Mouse (Mus musculus): ENCODE data around the gene Cldn20.

Cldn20 gene

DNA sequence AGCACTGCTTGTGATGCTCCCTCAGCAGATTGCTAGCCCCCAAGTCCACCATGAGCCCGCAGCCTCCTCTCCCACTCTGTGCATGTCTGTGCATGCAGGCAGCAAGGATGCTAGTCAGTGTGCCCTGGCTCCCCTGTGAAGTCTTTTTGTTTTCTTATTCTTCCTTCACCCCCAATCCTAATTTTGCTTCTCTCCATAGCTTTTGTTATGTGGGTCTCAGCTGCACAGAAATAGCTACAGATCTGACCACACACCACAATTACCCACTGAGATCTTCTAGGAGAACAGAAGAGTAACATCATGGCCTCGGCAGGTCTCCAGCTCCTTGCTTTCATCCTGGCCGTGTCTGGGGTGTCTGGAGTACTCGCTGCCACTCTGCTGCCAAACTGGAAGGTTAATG is at the start of gene Cldn20:
Gene Cldn20 (plus strand): TSS at position 301 of the 400 bp plus-strand sequence.
- no peak for TF ChIP-seq GATA4 (IDR thresholded peaks at IDR 0.05; ENCODE audit: insufficient replicate concordance, low read length)

DNA sequence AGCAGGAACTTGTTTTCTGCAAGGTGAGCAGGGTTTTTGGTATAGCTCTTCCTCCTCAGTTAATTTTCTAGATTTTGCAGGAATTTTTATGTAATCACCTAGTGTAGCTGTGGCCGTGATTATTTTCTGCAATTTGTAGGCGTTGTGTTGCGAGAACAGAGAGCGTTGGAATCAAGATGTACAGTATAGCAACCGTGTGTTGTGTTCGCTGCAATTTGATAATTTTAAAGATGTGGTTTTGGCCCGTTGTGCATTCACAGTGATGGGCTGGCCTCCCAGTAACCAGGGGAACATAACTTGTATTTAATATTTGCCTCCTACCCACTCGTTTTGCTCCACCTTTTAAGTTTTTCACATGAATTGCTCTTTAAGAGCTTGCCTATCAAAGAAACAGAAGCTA is 49.3 kb upstream of the Cldn20 start:
- TF ChIP-seq GATA4 (IDR thresholded peaks at IDR 0.05; ENCODE audit: insufficient replicate concordance, low read length), result no peak

DNA sequence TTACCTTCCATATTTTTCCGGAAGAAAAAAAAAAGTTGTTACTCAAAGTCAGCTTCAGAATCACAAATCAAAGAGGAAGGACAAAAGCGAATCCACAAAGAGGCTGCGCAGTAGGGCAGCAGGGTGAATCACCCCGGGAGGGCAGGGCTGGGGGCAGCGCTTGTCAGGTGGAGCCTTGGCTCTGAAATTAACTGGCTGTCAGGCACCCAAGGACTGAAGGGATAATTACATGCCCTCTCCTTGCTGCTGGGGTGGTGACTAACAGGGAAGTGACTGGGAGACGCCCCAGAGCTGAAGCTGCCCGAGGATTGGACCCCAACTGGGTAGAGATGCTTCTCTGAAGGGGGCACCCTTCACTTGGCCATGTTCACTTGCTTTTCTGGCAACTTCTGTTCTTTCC is 46.5 kb upstream of the Cldn20 start:
- TF ChIP-seq GATA4 (IDR thresholded peaks at IDR 0.05; ENCODE audit: insufficient replicate concordance, low read length), result no peak

DNA sequence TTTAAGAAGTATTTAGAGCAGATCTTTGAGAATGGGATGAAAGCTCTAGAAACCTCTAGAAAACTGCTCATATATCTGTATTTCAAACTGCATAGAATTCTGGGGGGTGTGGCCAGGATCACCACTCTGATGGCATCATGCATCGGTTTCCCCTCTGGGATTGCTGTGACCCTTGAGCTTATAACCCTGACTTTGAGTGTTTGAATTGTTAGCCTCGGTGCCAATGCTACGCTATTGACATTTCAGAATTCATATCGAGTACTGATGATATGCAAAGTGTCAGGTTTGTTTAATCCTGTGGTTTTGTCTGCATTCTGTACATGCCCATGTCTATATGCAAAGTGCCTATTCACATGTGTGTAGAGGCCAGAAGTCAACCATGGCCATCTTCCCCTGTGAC is 45.1 kb upstream of the Cldn20 start:
- TF ChIP-seq GATA4 (IDR thresholded peaks at IDR 0.05; ENCODE audit: insufficient replicate concordance, low read length), result no peak

DNA sequence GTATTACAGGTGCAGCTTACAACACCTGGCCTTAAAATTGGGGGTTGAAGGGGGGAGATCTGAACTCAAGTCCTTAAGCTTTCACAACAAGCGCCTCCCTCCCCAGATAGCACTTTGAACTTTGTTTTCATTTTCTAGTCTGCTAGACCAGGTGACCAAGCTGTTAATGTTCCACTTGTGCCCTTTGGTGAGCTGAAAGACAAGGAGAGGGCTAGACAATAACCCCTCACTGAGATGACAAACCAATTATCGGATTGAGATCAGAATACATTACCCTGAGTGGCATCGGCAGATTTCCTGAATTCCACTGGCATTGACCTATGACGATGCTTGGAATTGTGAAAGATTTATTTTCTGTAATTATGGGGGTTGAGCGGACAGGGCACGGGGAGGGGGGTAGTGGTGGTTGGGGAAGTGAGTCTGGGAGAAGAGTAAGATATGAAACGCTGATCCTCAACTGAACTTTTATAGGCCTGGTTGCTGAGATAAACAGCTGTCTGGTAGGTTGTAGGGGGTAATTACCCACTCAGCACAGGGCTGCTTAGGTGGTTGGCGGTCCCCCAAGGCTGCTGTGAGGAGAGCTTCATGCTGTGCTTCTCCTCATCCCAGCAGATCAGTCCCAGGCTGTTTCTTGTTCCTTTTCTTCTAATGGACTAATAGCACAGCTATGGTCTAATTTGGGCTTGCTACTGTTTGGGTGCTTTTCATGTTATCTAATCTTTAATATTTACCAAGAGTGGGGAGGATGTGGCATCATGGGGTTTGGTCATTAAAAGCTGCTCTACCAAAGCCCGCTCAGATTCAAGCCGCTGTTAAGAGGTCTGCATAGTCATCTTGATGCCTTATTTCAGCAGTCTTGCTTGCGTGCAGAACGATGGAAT is 44.4 kb upstream of the Cldn20 start:
- TF ChIP-seq GATA4 (IDR thresholded peaks at IDR 0.05; ENCODE audit: insufficient replicate concordance, low read length), result no peak

DNA sequence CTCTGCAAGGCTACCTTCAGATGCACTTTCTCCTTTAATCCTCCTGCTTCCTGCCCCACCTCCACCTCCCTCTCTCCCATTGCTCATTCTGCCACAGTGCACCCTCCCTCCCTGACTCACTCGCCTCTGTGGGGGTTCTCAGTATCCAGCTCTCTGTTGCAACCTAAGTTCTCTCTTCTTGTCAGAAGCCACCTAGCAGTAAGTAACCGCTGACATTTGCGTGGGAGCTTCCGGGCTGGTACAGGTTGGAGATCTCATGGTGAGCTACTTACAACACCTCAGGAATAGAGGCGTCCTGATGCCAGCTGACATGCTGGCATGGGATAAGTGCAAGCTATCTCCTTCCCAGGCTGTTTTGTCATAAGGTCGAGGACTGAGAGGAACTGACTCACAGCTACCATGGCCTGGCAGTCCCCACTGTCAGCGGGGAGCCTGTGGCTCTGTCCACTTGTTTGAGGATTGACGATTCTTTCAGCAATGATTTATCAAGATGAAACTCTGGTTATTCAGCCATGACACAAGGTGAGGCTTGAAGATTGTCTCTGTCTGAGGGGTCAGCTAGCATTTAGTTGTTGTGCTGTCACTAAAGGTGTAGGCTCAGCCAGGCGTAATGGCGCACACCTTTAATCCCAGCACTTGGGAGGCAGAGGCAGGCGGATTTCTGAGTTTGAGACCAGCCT is 42.0 kb upstream of the Cldn20 start:
- TF ChIP-seq GATA4 (IDR thresholded peaks at IDR 0.05; ENCODE audit: insufficient replicate concordance, low read length), result no peak

DNA sequence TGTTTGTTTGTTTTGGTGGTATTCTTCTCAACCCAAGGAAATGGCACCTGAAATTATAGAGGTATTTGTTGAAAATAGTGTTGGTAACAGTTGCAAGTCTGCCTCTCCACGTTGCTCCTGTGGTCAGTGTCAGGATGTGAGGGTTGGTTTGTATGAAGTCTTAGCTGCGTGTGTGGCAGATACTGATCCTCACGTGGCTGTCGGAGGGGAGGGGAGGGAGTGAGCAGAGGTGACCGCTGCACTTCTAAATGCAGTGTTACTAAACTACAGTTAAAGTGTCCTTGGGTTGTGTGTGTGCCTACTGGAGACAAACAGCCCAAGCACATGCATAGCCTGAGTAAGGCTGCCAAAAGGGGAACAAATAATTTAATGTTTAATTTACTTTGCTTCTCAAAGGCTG is 41.3 kb upstream of the Cldn20 start:
- no peak for TF ChIP-seq GATA4 (IDR thresholded peaks at IDR 0.05; ENCODE audit: insufficient replicate concordance, low read length)

DNA sequence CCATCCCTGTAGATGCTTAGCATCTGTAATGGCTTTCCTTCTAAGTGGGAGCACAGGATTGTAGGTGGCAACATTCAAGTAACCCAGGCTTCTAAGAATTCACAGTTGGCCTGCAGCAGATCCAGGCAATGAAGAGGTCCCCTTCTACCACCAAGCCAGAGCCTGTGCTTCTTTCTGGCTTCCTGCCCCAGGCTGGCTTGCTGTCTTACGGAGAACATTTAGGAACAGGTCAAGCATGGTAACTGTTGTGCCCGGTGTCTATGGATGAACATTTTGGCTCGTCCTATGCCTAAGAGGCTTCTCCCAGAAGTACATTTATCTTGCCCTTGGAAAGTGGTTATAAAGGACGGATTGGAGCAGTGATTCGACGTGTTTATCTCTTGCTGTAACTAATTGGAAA is 40.7 kb upstream of the Cldn20 start:
- TF ChIP-seq GATA4 (IDR thresholded peaks at IDR 0.05; ENCODE audit: insufficient replicate concordance, low read length), result no peak

DNA sequence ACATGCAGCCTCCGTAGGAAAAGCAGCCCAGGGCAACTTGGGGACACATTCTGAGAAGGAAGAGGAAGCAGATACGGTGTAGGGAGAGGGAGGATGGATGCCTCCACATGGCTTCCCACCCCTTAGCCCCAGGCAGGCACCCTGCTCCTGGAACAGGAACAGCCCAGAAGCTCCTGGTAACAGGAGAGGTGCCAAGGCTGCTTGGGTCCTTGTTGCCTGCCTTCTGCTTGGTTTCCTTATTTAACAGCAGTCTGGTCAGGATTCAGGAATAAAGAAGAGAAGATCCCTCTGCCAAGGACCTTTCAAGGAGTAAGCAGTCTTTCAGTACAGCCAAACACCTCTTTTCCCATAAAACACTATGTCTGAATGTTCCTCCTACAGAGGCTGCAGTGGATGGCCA is 36.8 kb upstream of the Cldn20 start:
- TF ChIP-seq GATA4 (IDR thresholded peaks at IDR 0.05; ENCODE audit: insufficient replicate concordance, low read length), result no peak

DNA sequence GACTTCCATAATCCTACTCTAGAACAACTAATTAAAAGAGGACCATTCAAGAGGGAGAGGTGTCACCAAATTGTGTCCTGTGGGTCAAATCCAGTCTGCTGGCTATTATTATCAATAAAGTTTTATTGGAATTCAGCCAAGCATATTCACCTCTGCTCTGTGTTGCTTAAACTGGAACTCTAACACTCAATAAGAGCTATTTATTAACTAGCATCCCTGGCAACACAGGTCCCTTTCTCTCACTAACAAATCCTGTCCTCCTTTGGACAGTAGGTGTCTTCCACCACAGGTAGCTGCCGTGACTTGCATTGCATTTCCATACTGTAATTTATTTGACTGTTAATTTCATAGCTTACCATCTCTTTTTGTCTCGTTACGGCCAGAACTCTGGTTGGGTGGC is 36.3 kb upstream of the Cldn20 start:
- TF ChIP-seq GATA4 (IDR thresholded peaks at IDR 0.05; ENCODE audit: insufficient replicate concordance, low read length), result no peak

DNA sequence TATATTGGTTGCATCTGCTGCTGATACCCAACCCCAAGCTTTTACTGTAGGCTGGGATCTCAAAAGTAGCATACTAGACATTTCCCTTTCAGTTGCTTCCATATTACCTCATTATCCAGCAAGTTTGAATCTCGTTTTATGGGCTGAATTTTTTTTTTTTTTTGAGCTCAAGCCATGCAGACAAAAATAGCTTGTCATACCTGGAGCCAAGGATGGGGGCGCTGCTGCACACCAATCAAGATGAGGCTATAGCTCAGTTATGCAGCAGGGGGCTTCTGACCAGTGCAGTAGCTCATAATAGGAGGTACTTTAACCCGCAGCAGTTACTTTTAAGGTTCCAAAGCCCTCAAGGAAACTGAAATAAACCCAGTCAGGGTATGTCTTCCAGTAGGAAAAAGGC is 34.3 kb upstream of the Cldn20 start:
- TF ChIP-seq GATA4 (IDR thresholded peaks at IDR 0.05; ENCODE audit: insufficient replicate concordance, low read length), result no peak

DNA sequence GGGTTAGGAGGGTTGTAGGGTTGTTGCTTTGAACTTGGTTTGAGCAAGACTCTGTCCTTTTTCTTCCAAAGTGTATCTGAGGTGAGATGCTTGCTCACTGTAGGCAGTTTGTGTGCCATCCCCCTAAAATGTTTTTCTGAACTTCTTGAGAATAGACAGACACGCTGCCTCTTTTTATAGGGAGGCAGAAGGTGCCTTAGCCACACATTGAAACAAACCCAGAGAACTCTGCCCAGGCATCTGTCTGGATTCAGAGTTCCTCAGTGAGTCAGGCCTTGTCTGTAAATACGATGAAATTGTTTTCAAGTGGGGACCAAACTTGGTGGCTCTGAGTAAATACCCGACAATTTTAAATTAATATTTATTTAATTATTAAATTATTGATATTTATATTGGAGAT is 33.8 kb upstream of the Cldn20 start:
- TF ChIP-seq GATA4 (IDR thresholded peaks at IDR 0.05; ENCODE audit: insufficient replicate concordance, low read length), result no peak

DNA sequence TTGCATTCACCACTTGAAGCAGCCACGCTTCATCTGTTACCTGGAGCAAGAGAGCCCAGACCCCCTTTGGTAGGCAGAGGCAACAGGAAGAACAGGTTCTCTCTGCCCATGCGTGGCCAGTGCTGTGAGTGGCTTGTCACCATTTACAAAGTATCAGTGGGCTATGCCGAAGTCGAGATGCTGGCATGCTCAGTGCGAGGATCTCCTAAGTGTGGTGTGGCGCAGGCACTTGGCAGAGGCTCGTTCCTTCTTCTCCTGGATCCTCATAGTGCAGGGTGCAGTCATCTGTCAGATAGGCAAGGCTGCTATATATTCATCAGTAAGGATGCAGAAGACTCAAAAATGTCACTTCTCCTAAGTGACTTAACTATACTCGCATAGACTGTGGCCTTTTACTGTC is 32.9 kb upstream of the Cldn20 start:
- no peak for TF ChIP-seq GATA4 (IDR thresholded peaks at IDR 0.05; ENCODE audit: insufficient replicate concordance, low read length)

DNA sequence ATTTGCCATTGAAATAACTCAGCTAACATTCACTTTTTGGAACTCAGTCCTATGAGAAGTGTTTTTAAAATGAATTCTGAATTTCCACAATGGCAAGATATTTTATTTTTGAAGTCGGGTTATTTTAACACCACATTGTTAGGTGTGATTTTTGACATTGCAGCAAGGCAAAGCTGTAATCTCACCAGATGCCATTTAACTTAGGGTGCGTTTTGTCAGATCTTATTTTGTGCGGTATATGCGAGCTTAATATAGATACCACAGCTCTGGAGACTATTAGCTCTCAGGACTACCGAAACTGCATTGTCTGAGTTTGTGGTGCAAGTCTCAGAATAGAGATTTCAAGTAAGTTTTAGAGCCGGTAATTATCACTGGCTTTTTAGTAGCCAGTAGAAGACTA is 32.3 kb upstream of the Cldn20 start:
- no peak for TF ChIP-seq GATA4 (IDR thresholded peaks at IDR 0.05; ENCODE audit: insufficient replicate concordance, low read length)

DNA sequence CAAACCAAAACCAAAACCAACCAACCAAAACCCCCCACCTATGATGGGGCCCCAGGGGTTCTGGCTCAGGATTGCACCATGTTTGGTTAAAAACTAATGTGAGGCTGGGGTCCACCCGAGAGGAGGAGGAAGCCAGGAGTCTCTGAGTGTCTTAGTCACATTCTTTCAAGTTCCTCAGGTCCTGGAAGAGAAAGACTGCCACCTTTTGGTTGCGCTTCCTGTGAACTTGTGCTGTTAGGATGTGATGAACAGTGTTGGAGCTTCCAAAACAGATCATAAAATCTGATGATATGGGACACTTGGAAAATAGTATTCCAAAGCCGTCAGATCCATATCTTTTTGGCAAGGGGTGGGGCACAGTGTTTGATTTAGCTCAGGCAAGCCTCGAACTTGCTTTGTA is 31.4 kb upstream of the Cldn20 start:
- TF ChIP-seq GATA4 (IDR thresholded peaks at IDR 0.05; ENCODE audit: insufficient replicate concordance, low read length), result no peak

DNA sequence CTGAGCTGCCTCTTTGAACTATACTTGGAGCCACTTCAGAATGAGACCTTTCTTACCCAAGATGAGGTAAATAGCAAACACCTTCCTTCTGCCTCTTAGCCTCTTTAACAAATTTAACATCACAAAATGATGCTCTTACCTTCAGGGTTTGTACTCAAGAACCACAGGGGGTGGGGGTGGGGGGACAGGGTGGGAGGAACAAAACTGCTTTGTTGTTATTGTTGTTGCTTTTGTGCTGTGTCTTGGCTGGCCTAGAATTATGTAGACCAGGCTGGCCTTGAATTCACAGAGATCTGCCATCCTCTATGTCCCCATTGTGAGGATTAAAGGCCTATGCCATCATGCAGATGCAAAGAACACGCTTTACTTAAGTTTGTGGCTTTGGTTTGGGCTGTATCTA is 26.6 kb upstream of the Cldn20 start:
- no peak for TF ChIP-seq GATA4 (IDR thresholded peaks at IDR 0.05; ENCODE audit: insufficient replicate concordance, low read length)

All from liver, adult (tissue).